Mouse (Mus musculus) neural tube, embryonic 13.5 days (tissue): ENCODE results near the gene Rerg. TPM values are rescaled to one million over a fixed set of nuclear protein-coding genes. Genes with fewer than 3 reads are reported as not detected.
"Not testable (repeated sequence)": the region's sequence is repeated elsewhere in the genome, so short reads cannot be mapped to it uniquely, and the experiment has no call there.

Experiments
- ATAC-seq: fragments of 200-750 bp; cut with Nextera tagmentation; 2 replicates; pipeline ENCODE4 v1.8.0; 2017; ENCODE audit warnings: low read depth, mild to moderate bottlenecking, moderate TSS enrichment, moderate library complexity
- H3K27ac ChIP-seq: fragments of 300-500 bp; sonication (generic); replicated peaks from 2 replicates; pipeline ENCODE4 v1.5.1; 2015; ENCODE audit warnings: moderate library complexity, mild to moderate bottlenecking, inconsistent platforms
- H3K27me3 ChIP-seq: fragments of 300-500 bp; sonication (generic); 2 replicates; pipeline ENCODE4 v1.6.1; 2015; ENCODE audit warnings: mild to moderate bottlenecking, inconsistent platforms
- H3K36me3 ChIP-seq: fragments of 300-500 bp; sonication (generic); 2 replicates; pipeline ENCODE4 v1.6.1; 2015; ENCODE audit warnings: mild to moderate bottlenecking, inconsistent platforms
- H3K4me1 ChIP-seq: fragments of 300-500 bp; sonication (generic); replicated peaks from 2 replicates; pipeline ENCODE4 v1.6.1; 2015; ENCODE audit warnings: inconsistent platforms
- H3K4me2 ChIP-seq: fragments of 300-500 bp; sonication (generic); 2 replicates; pipeline ENCODE4 v1.6.1; 2015; ENCODE audit warnings: inconsistent platforms, mild to moderate bottlenecking, moderate library complexity
- H3K4me3 ChIP-seq: fragments of 300-500 bp; sonication (generic); 2 replicates; pipeline ENCODE4 v1.5.1; 2015; ENCODE audit warnings: mild to moderate bottlenecking, inconsistent platforms
- H3K9ac ChIP-seq: fragments of 300-500 bp; sonication (generic); 2 replicates; pipeline ENCODE4 v1.6.1; 2015; ENCODE audit warnings: moderate library complexity, mild to moderate bottlenecking, inconsistent platforms
- H3K9me3 ChIP-seq: fragments of 300-500 bp; sonication (generic); 2 replicates; pipeline ENCODE4 v1.6.1; 2016; ENCODE audit warnings: inconsistent platforms
- WGBS: fragments of 180-500 bp; shearing (Covaris S2); methylation state at CpG from one replicate; pipeline ENCODE4 v1.1.7; 2015; 5-methylcytosine and 5-hydroxymethylcytosine counted together
- polyA plus RNA-seq: library from polyadenylated mRNA; unstranded; fragments of >200 nt; fragmentation: Nextera tagmentation; extraction: Ambion mirVana; gene quantifications from 2 replicates; pipeline ENCODE4 v1.2.1, GENCODE M21; 2015

Rerg gene
- polyA plus RNA-seq, 1 experiment from 2014 or later: 2.7 TPM

DNA sequence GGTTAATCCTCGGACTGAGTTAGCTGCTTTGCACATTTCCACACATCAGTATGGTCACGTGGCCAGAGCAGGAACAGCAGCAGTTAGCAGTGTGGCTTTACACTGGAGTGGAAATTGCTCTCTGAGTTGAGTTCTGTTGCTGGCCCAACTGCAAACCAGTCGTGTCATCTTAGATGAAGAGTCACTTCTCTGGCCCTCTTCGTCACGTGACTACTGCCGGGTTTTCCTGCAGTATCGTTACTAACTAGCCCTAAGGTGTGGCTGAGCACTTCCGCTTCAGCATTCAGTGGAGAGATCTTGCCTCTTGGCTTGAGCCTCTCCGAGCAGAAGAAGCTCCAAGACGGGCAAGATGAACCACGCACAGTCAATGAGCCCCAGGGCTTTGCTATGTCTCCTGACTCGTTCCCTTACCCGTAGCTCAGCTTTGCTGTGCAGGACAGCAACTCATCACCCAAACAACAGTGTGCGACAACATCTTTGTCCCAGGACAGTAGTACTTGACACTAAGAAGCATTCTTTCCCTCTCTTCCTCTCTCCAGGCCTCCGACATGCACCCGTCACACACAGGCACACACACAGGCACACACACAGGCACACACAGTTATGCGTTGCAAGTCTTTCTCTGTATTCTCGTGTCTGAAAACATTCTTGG lies 108.3 kb downstream of the Rerg start:
- Histone ChIP-seq H3K4me2 (no peak overlapping the region), H3K27me3 (no peaks in the 10 kb centered on the region), H3K4me1 (peaks cover 17% of the 10 kb centered on the region), H3K4me3 (no peak overlapping the region), H3K9ac (no peak overlapping the region), H3K27ac (no peak overlapping the region), H3K9me3 (no peaks in the 10 kb centered on the region), H3K36me3 (no peaks in the 10 kb centered on the region)
- 89% methylated on average over 18 of the region's 18 CpGs for WGBS
- no peak for ATAC-seq

DNA sequence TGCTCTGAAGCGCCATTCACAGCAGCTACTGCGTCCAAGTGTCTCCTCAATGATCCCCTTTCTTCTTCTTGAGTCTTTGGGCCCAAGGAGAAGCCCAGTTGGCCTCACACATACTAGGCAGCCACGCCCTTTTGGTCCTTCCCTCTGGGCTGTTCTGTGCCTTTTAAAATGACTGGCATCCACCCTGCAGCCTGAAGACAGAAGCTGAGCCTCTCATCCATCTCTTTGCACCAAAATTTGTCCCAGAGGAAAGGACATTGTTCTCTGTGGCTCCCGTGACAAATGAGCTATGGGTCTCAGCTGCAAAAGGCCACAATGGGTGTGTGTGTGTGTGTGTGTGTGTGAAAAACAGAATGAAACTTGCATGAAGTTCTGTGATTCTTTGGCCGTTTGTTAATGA lies 109.7 kb downstream of the Rerg start:
- Histone ChIP-seq H3K4me1 (peaks cover 17% of the 10 kb centered on the region), H3K9me3 (no peaks in the 10 kb centered on the region), H3K9ac (no peak overlapping the region), H3K27ac (no peak overlapping the region), H3K4me3 (no peak overlapping the region), H3K27me3 (no peaks in the 10 kb centered on the region), H3K36me3 (no peaks in the 10 kb centered on the region), H3K4me2 (no peak overlapping the region)
- no peak for ATAC-seq
- WGBS: 55% methylated on average over 5 of the region's 5 CpGs

DNA sequence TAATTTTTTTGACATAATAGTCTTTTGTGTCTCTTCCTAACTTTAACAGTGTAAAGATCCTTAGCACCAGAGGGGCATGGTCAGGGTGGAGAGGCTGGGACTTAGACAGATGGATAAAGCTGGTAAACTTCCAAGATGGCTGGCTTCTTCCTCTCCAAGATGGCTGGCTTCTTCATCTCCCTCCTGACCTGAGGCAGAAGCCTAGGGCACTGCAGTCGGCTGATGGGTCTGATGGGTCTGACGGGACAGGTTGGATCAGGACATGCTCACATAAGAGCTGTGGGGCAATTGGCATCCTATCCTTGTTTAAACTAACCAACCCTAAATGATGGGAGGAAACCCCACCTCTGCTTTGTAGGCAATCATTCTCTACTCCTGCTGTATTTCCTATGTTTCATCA lies 112.0 kb downstream of the Rerg start:
- no peak overlapping the region for H3K27ac ChIP-seq
- no peak overlapping the region for H3K4me3 ChIP-seq
- H3K9ac ChIP-seq: no peak overlapping the region
- no peaks in the 10 kb centered on the region for H3K9me3 ChIP-seq
- H3K27me3 ChIP-seq: no peaks in the 10 kb centered on the region
- no peaks in the 10 kb centered on the region for H3K36me3 ChIP-seq
- no peak overlapping the region for H3K4me2 ChIP-seq
- no peak for ATAC-seq
- H3K4me1 ChIP-seq: peaks cover 6% of the 10 kb centered on the region
- WGBS: 90% methylated on average over 2 of the region's 2 CpGs

DNA sequence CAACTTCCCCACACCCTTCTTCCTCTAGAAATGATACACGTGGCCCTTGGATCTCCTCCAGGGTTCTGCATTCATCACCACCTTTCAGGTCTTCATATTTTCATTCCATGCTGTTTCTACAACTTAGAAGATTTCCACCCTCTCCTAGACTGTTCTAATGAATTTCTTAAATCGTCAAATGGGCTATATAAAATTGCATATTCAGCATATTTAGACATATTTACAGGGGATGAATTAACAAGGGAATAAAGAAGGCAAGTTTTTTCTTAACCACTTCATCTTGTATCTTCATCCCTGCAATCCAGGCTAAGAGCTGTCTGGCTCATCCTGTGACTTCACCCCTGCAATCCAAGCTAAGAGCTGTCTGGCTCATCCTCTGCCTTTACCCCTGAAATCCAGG lies 116.2 kb downstream of the Rerg start:
- Histone ChIP-seq H3K27me3 (no peaks in the 10 kb centered on the region), H3K4me3 (no peak overlapping the region), H3K4me2 (no peak overlapping the region), H3K27ac (no peak overlapping the region), H3K36me3 (no peaks in the 10 kb centered on the region), H3K9me3 (no peaks in the 10 kb centered on the region), H3K4me1 (no peaks in the 10 kb centered on the region), H3K9ac (no peak overlapping the region)
- 81% methylated on average over 2 of the region's 2 CpGs for WGBS
- ATAC-seq: no peak

DNA sequence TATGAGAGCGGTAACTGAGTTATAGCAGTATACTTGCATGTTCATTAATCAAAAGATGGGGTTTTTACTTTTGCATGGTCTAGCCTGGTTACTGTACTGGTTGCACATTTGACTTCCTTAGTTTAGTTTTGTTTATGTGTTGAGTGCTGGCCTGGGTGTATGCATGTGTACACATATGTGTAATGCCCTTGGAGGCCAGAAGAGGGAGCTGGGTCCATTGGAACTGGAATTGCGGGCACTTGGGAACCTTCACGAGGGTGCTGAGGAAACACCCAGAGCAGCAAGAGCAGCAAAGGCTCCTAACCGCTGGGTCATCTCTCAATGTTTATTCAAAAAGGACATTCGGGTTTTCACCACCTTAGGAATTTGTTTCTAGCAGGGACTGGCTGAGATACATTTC lies 116.8 kb downstream of the Rerg start:
- no peaks in the 10 kb centered on the region for H3K27me3 ChIP-seq

GRCm38 (mm10) chr6:137053006-137053405 lies 117.3 kb downstream of the Rerg start:
- H3K4me1 ChIP-seq: no peaks in the 10 kb centered on the region
- H3K4me2 ChIP-seq: no peak overlapping the region
- H3K9me3 ChIP-seq: no peaks in the 10 kb centered on the region
- 93% methylated on average over 9 of the region's 9 CpGs for WGBS
- no peaks in the 10 kb centered on the region for H3K27me3 ChIP-seq
- H3K9ac ChIP-seq: no peak overlapping the region
- ATAC-seq: no peak
- H3K36me3 ChIP-seq: no peaks in the 10 kb centered on the region
- no peak overlapping the region for H3K4me3 ChIP-seq
- no peak overlapping the region for H3K27ac ChIP-seq

More for the DNA sequence above, 116.8 kb downstream of the Rerg start:
- 80% methylated on average over 5 of the region's 5 CpGs for WGBS
- Histone ChIP-seq H3K36me3 (no peaks in the 10 kb centered on the region), H3K27ac (no peak overlapping the region), H3K4me1 (no peaks in the 10 kb centered on the region), H3K9me3 (no peaks in the 10 kb centered on the region), H3K9ac (no peak overlapping the region), H3K4me2 (no peak overlapping the region), H3K4me3 (no peak overlapping the region)
- ATAC-seq: no peak

DNA sequence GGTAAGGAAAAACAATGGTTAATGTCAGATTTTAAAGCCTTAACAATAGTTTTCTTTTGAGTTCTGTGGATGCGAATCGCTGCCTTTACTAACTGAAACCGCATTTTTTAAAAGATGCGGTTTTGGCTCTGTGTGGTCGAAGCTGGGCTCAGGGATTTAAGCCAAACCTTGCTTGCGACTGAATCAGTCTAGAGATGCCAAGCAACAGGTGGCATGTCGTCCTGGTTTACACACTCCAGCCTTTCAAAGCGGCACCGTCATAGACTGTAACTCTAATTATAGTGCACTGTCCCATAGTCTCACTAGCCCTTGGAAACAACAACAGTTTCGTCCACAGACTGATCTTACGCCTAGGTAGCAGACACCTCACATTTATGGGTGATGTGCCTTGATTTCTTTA lies 123.3 kb downstream of the Rerg start:
- 85% methylated on average over 11 of the region's 11 CpGs for WGBS
- no peak for ATAC-seq

DNA sequence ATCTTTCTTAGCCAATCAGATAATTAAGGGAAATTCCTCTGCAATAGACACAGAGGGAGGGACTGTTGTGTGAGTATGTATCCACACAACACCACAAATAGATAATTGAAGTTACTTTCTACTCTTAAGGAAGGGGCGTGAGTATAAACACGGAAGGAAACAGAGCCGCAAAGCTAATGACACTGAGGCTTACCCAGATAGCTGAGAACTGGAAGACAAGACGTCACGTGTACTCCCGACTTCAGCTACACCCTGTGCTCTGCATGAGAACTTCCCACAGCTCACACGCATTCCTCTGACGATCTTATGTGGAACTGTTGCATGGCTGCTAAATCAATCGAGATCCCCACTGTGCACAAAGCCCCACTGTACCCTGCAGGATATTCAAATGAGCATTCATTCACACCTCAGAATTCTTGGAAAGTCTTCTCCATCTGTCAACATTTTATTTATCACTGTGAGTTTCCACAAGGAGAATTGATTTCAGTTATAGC lies 125.2 kb downstream of the Rerg start:
- Histone ChIP-seq H3K27ac (no peak overlapping the region), H3K4me1 (peaks cover 4% of the 10 kb centered on the region; the same call in 1 of the 2 replicates), H3K36me3 (no peaks in the 10 kb centered on the region), H3K9me3 (no peaks in the 10 kb centered on the region), H3K9ac (no peak overlapping the region), H3K4me3 (no peak overlapping the region), H3K27me3 (no peaks in the 10 kb centered on the region), H3K4me2 (no peak overlapping the region)
- WGBS: 69% methylated on average over 9 of the region's 9 CpGs
- no peak for ATAC-seq

More for the DNA sequence above, 123.3 kb downstream of the Rerg start:
- H3K4me3 ChIP-seq: no peak overlapping the region
- no peaks in the 10 kb centered on the region for H3K36me3 ChIP-seq
- peaks cover 4% of the 10 kb centered on the region; the same call in 1 of the 2 replicates for H3K4me1 ChIP-seq
- no peak overlapping the region for H3K4me2 ChIP-seq
- no peaks in the 10 kb centered on the region for H3K27me3 ChIP-seq
- H3K27ac ChIP-seq: no peak overlapping the region
- no peak overlapping the region for H3K9ac ChIP-seq
- no peaks in the 10 kb centered on the region for H3K9me3 ChIP-seq

- ATAC-seq, H3K27me3 ChIP-seq, H3K27ac ChIP-seq, H3K9ac ChIP-seq, H3K36me3 ChIP-seq, H3K4me3 ChIP-seq, H3K4me2 ChIP-seq, H3K4me1 ChIP-seq, H3K9me3 ChIP-seq: not testable (repeated sequence)
- 83% methylated on average over 8 of the region's 8 CpGs for WGBS
Observed at GRCm38 (mm10) chr6:137035611-137036395, 134.5 kb downstream of the Rerg start.

DNA sequence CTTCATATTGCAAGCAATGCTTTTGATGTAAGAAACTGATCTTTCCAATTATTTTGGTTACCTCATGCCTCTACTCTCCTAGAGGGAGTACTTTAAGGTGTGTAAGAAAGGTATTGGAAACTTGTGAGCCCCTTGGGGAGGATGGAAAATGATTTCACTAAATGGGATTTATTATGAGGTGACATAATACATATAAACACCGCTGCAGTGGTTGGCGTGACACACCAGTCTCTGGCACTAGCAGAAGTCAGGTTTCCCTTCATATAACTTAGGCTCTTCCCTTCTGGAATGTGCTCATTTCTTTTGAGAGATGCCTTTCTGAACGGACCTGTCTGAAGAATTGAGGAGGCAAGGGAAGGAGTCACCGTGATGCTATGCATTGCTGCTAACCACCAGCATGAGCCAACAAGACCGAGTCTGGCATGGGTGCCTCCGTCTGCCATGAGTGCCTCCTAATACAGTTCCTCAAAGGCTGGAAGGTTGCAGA lies 139.6 kb downstream of the Rerg start:
- Histone ChIP-seq H3K27me3 (no peaks in the 10 kb centered on the region), H3K4me1 (0 out of 2 replicates have a peak, but pooled peaks cover 5% of the 10 kb centered on the region), H3K9me3 (0 out of 2 replicates have a peak, but pooled peaks cover 3% of the 10 kb centered on the region), H3K4me2 (no peak overlapping the region), H3K36me3 (no peaks in the 10 kb centered on the region), H3K4me3 (no peak overlapping the region), H3K27ac (peak overlapping the region; percentile 33; the same call in 1 of the 2 replicates), H3K9ac (no peak overlapping the region)
- 82% methylated on average over 6 of the region's 6 CpGs for WGBS
- ATAC-seq: peak; percentile 53; the same call in 1 of the 2 replicates

GRCm38 (mm10) chr6:137029931-137030610 lies 140.2 kb downstream of the Rerg start:
- Histone ChIP-seq H3K27me3 (no peaks in the 10 kb centered on the region), H3K4me1 (peaks cover 5% of the 10 kb centered on the region; the same call in 1 of the 2 replicates), H3K27ac (peak overlapping the region; percentile 33; the same call in 1 of the 2 replicates), H3K36me3 (no peaks in the 10 kb centered on the region), H3K9ac (no peak overlapping the region), H3K4me3 (no peak overlapping the region), H3K4me2 (no peak overlapping the region), H3K9me3 (0 out of 2 replicates have a peak, but pooled peaks cover 3% of the 10 kb centered on the region)
- peak; percentile 92 for ATAC-seq
- 49% methylated on average over 7 of the region's 7 CpGs for WGBS

DNA sequence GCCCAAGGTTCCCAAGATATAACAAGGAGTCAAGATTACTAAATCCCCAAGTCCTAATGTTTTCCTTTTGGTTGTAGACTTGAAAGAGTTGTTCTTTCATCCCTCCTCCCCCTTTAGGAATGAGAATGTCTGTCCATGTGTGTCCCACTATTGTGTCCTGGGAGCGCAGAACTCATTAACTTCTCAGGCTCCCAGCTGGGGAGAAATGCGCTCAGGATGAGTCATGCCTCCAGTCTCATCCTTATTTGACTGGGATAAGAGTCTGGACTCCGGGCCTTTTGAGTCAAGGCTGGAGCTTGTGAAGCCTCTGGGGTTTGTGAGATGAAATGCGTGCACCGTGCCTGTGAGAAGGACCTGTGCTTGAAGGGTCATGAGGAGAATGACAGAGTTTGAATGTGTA lies 144.8 kb downstream of the Rerg start:
- no peak overlapping the region for H3K4me2 ChIP-seq
- peaks cover 4% of the 10 kb centered on the region; the same call in 1 of the 2 replicates for H3K4me1 ChIP-seq
- no peak overlapping the region for H3K27ac ChIP-seq
- no peaks in the 10 kb centered on the region for H3K36me3 ChIP-seq
- ATAC-seq: no peak
- 60% methylated on average over 5 of the region's 5 CpGs for WGBS
- no peaks in the 10 kb centered on the region for H3K9me3 ChIP-seq
- no peaks in the 10 kb centered on the region for H3K27me3 ChIP-seq
- H3K4me3 ChIP-seq: no peak overlapping the region
- no peak overlapping the region for H3K9ac ChIP-seq
